Mouse (Mus musculus) forebrain, embryonic 13.5 days (tissue): ENCODE results near the gene Rgp1. TPM values are rescaled to one million over a fixed set of nuclear protein-coding genes. Genes with fewer than 3 reads are reported as not detected.
A peak's percentile ranks its signal among the peaks of the same experiment; 100 is the strongest.

Experiments used
- ATAC-seq: fragments of 200-750 bp; cut with Nextera tagmentation; 2 replicates; pipeline ENCODE4 v1.8.0; 2017
- H3K27ac ChIP-seq: fragments of 300-500 bp; sonication (generic); 2 replicates; pipeline ENCODE4 v1.5.1; 2015; ENCODE audit warnings: inconsistent platforms, mild to moderate bottlenecking, moderate library complexity
- H3K27me3 ChIP-seq: fragments of 300-500 bp; sonication (generic); 2 replicates; pipeline ENCODE4 v1.6.1; 2015; ENCODE audit warnings: mild to moderate bottlenecking, inconsistent platforms
- H3K36me3 ChIP-seq: fragments of 300-500 bp; sonication (generic); 2 replicates; pipeline ENCODE4 v1.6.1; 2015; ENCODE audit warnings: mild to moderate bottlenecking, inconsistent platforms; ENCODE audit not compliant: poor library complexity, severe bottlenecking
- H3K4me1 ChIP-seq: fragments of 300-500 bp; sonication (generic); 2 replicates; pipeline ENCODE4 v1.6.1; 2015; ENCODE audit warnings: inconsistent platforms
- H3K4me2 ChIP-seq: fragments of 300-500 bp; sonication (generic); 2 replicates; pipeline ENCODE4 v1.6.1; 2015; ENCODE audit warnings: inconsistent platforms, mild to moderate bottlenecking, moderate library complexity
- H3K4me3 ChIP-seq: fragments of 300-500 bp; sonication (generic); 2 replicates; pipeline ENCODE4 v1.5.1; 2015; ENCODE audit warnings: mild to moderate bottlenecking, inconsistent platforms
- H3K9ac ChIP-seq: fragments of 300-500 bp; sonication (generic); 2 replicates; pipeline ENCODE4 v1.6.1; 2015; ENCODE audit warnings: mild to moderate bottlenecking, inconsistent platforms
- H3K9me3 ChIP-seq: fragments of 300-500 bp; sonication (generic); replicated peaks from 2 replicates; pipeline ENCODE4 v1.6.1; 2016; ENCODE audit warnings: inconsistent platforms
- WGBS: fragments of 180-500 bp; shearing (Covaris S2); methylation state at CpG from one replicate; pipeline ENCODE4 v1.1.7; 2015; 5-methylcytosine and 5-hydroxymethylcytosine counted together
- microRNA-seq: library from miRNA; unstranded; fragments of <30 nt; microRNA quantifications from one replicate; pipeline ENCODE4, GENCODE M21; 2016
- polyA plus RNA-seq: library from polyadenylated mRNA; unstranded; fragments of >200 nt; fragmentation: Nextera tagmentation; extraction: Ambion mirVana; gene quantifications from 2 replicates; pipeline ENCODE4 v1.2.1, GENCODE M21; 2015

The Rgp1 gene
- polyA plus RNA-seq, 1 experiment from 2014 or later: 27.5 TPM

GRCm38 (mm10) chr4:43633296-43633695 is 54.8 kb downstream of the Rgp1 start:
- 85% methylated on average over 8 of the region's 8 CpGs for WGBS
- Histone ChIP-seq H3K9me3 (no peaks in the 10 kb centered on the region), H3K27me3 (peaks cover 4% of the 10 kb centered on the region; the same call in 1 of the 2 replicates), H3K4me2 (peak overlapping the region; percentile 87), H3K9ac (no peak overlapping the region), H3K36me3 (no peaks in the 10 kb centered on the region), H3K4me3 (no peak overlapping the region), H3K4me1 (peaks cover 35% of the 10 kb centered on the region), H3K27ac (no peak overlapping the region)
- ATAC-seq: no peak

- 90% methylated on average over 2 of the region's 2 CpGs for WGBS
- H3K27ac ChIP-seq: no peak overlapping the region
- no peak overlapping the region for H3K9ac ChIP-seq
- peaks cover 35% of the 10 kb centered on the region for H3K4me1 ChIP-seq
- no peak for ATAC-seq
- peak overlapping the region; percentile 87; the same call in 1 of the 2 replicates for H3K4me2 ChIP-seq
- H3K4me3 ChIP-seq: no peak overlapping the region
- H3K27me3 ChIP-seq: peaks cover 4% of the 10 kb centered on the region; the same call in 1 of the 2 replicates
- no peaks in the 10 kb centered on the region for H3K36me3 ChIP-seq
- no peaks in the 10 kb centered on the region for H3K9me3 ChIP-seq
Observed at GRCm38 (mm10) chr4:43633736-43634135, 55.2 kb downstream of the Rgp1 start.

- 84% methylated on average over 7 of the region's 7 CpGs for WGBS
- Histone ChIP-seq H3K9ac (no peak overlapping the region), H3K4me3 (no peak overlapping the region), H3K9me3 (no peaks in the 10 kb centered on the region), H3K27me3 (peaks cover 4% of the 10 kb centered on the region; the same call in 1 of the 2 replicates), H3K27ac (no peak overlapping the region), H3K36me3 (no peaks in the 10 kb centered on the region), H3K4me2 (no peak overlapping the region), H3K4me1 (peaks cover 34% of the 10 kb centered on the region)
- no peak for ATAC-seq
Observed at GRCm38 (mm10) chr4:43634621-43635374, 56.3 kb downstream of the Rgp1 start.

- H3K4me2 ChIP-seq: no peak overlapping the region
- peaks cover 4% of the 10 kb centered on the region; the same call in 1 of the 2 replicates for H3K27me3 ChIP-seq
- H3K27ac ChIP-seq: no peak overlapping the region
- ATAC-seq: no peak
- H3K36me3 ChIP-seq: no peaks in the 10 kb centered on the region
- no peak overlapping the region for H3K9ac ChIP-seq
- peaks cover 22% of the 10 kb centered on the region for H3K4me1 ChIP-seq
- 57% methylated on average over 6 of the region's 6 CpGs for WGBS
- H3K4me3 ChIP-seq: no peak overlapping the region
- H3K9me3 ChIP-seq: no peaks in the 10 kb centered on the region
Observed at GRCm38 (mm10) chr4:43636751-43637150, 58.2 kb downstream of the Rgp1 start.

Small RNA genes lying within 50 kb of the gene (microRNA-seq; reads per million reads assigned to microRNA genes)
- gene Gm25262: not detected

Other genes starting within 250 kb of the Rgp1 start
- 38.9 and 42.5 TPM in 2 replicates for gene Rusc2, start 196.7 kb upstream of the Rgp1 start, polyA plus RNA-seq
- 0.31 and 0.42 TPM in 2 replicates for gene Fam166b, start 149.6 kb upstream of the Rgp1 start, polyA plus RNA-seq
- gene Tesk1, start 136.8 kb upstream of the Rgp1 start, polyA plus RNA-seq: 6.0 and 6.3 TPM in 2 replicates
- gene Cd72, start 124.1 kb upstream of the Rgp1 start, polyA plus RNA-seq: 3.9 and 4.0 TPM in 2 replicates
- gene Sit1, start 95.0 kb upstream of the Rgp1 start, polyA plus RNA-seq: not detected in 2 replicates
- 51.1 and 52.0 TPM in 2 replicates for gene Ccdc107, start 85.8 kb upstream of the Rgp1 start, polyA plus RNA-seq
- 38.2 and 40.3 TPM in 2 replicates for gene Arhgef39, start 79.0 kb upstream of the Rgp1 start, polyA plus RNA-seq
- gene Car9, start 71.7 kb upstream of the Rgp1 start, polyA plus RNA-seq: 0.40 and 0.80 TPM in 2 replicates
- gene Tpm2, start 55.0 kb upstream of the Rgp1 start, polyA plus RNA-seq: 11.4 and 12.2 TPM in 2 replicates
- gene Creb3, start 16.4 kb upstream of the Rgp1 start, polyA plus RNA-seq: 61.8 and 65.1 TPM in 2 replicates
- 48.0 and 54.7 TPM in 2 replicates for gene Tln1, start 16.0 kb upstream of the Rgp1 start, polyA plus RNA-seq
- 44.5 and 47.4 TPM in 2 replicates for gene Gba2, start 158 bp downstream of the Rgp1 start, polyA plus RNA-seq
- gene Msmp, start 5.8 kb downstream of the Rgp1 start, polyA plus RNA-seq: 0.65 and 1.8 TPM in 2 replicates
- gene Npr2, start 53.2 kb downstream of the Rgp1 start, polyA plus RNA-seq: 9.1 and 10.7 TPM in 2 replicates
- gene Spag8, start 74.9 kb downstream of the Rgp1 start, polyA plus RNA-seq: 3.9 and 6.8 TPM in 2 replicates
- gene Hint2, start 77.8 kb downstream of the Rgp1 start, polyA plus RNA-seq: 75.6 and 79.2 TPM in 2 replicates
- 12.1 and 13.8 TPM in 2 replicates for gene Tmem8b, start 90.3 kb downstream of the Rgp1 start, polyA plus RNA-seq
- gene Fam221b, start 90.4 kb downstream of the Rgp1 start, polyA plus RNA-seq: 2.1 and 2.9 TPM in 2 replicates
- not detected in 2 replicates for gene Olfr70, start 122.1 kb downstream of the Rgp1 start, polyA plus RNA-seq
- not detected in 2 replicates for gene Olfr71, start 131.5 kb downstream of the Rgp1 start, polyA plus RNA-seq
- gene Hrct1, start 148.5 kb downstream of the Rgp1 start, polyA plus RNA-seq: 0.30 and 0.48 TPM in 2 replicates
- gene Spaar, start 151.3 kb downstream of the Rgp1 start, polyA plus RNA-seq: not detected in 2 replicates
- gene Olfr159, start 192.3 kb downstream of the Rgp1 start, polyA plus RNA-seq: not detected in 2 replicates
- not detected in 2 replicates for gene Olfr156, start 245.2 kb downstream of the Rgp1 start, polyA plus RNA-seq